Mouse (Mus musculus) ES-CJ7 (cell line): ENCODE results near the gene Hps4.

Source experiments
- DNase-seq: peaks from one replicate; pipeline ENCODE4 v3.0.0; 2011; ENCODE audit warnings: low read depth, low spot score

The Hps4 gene

GRCm38 (mm10) chr5:112323246-112323645 is 19.6 kb upstream of the Hps4 start:
- DNase-seq = no peak

GRCm38 (mm10) chr5:112324637-112325545 is 18.0 kb upstream of the Hps4 start:
- peak; percentile 79 for DNase-seq

GRCm38 (mm10) chr5:112325546-112326445 is 17.1 kb upstream of the Hps4 start, which contains the start of gene Tfip11:
Gene Tfip11, plus strand, starts transcription at chr5:112326358.
- peak; percentile 95 for DNase-seq

- no peak for DNase-seq
These were observed 16.4 kb upstream of the Hps4 start for GRCm38 (mm10) chr5:112326446-112327009.

GRCm38 (mm10) chr5:112327854-112328253 is 15.0 kb upstream of the Hps4 start:
- DNase-seq = no peak

DNA sequence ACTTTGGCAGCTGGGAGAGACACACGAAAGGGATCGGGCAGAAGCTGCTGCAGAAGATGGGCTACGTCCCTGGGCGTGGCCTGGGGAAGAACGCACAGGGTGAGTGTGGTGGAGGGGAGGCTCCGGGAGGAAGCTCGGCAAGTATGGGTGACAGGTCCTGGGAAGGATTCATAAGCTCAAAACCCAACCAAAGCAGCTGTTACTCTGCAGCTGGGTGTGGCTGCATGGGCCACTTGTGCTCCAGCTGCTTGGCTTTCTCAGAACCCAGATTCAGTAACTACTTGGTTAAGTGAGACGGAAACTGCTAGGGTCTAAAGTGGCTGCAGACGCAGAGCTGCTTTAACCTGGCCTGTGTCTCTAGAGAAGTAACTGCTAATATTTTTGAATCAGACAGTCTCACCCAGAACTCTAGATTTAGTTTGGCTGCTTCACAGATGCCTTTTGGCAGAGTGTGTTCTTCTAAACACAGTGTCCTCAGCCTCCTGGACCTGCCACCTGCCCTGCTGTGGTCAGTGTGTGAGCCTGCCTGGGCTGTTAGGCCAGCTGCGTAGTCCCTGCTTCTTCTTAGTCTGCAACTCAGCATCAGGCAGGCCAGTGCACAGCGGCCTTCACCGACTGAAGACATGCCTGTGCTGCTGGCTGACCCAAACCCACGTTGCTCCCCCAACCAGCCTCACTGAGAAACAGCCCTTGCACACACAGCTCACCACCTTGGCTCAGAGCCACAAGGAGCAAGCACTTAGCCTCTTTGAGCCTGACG is 12.9 kb upstream of the Hps4 start:
- DNase-seq = no peak

DNA sequence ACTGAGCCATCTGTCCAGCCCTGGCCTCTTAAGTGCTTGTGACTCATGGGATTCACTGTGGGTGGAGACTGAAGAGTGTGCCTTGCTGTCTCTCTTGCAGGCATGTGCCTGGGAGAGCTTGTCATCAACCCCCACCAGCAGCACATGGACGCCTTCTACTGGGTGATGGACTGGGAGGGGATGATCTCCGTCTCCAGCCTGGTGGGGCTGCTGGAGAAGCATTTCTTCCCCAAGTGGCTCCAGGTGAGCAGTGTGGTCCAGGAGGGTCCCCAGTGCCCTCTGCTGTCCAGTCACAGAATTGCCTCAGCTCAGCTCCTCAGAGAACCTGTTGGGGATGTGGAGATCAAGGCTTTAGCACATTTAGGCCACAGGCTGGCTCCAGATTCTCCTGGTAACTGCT is 7.4 kb upstream of the Hps4 start:
- peak; percentile 68 for DNase-seq

- no peak for DNase-seq
These were observed 5.9 kb upstream of the Hps4 start for GRCm38 (mm10) chr5:112337004-112337403.

DNA sequence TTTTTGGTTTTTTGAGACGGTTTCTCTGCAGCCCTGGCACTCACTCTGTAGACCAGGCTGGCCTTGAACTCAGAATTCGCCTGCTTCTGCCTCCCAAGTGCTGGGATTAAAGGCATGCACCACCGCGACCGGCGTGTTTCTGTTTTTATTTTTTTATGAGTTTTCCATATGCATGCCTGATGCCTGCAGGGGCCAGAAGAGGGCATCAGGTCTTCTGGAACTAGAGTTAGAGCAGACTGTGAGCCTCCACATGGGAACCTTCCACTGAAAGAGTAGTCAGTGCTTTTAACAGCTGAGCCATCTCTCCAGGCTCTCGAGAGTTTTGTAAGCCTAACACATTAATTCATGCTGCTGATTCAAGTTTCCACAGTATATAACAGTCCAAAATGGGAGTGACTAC is 3.7 kb upstream of the Hps4 start:
- no peak for DNase-seq

DNA sequence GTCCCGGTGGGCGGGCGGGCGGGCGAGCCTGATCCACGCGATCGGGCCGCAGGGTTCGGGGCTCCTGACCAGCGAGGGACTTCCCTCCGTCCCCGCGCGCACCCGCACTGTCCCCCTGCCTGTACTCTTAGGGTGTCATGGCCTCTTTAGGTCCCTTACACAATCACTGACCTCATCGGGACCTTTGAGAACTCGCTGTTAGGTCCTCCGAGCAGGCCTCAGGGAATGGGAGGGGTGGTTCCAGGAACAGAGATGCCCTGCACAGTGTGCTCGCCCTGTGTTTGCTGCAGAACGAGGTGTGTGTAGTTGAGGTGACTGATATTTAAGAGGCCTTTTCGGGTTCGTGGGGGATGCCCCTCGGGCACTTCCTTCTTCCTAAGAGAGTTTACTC is 317 bp downstream of the Hps4 start:
- DNase-seq = peak; percentile 15

GRCm38 (mm10) chr5:112344092-112344960 is 1.4 kb downstream of the Hps4 start:
- no peak for DNase-seq

DNA sequence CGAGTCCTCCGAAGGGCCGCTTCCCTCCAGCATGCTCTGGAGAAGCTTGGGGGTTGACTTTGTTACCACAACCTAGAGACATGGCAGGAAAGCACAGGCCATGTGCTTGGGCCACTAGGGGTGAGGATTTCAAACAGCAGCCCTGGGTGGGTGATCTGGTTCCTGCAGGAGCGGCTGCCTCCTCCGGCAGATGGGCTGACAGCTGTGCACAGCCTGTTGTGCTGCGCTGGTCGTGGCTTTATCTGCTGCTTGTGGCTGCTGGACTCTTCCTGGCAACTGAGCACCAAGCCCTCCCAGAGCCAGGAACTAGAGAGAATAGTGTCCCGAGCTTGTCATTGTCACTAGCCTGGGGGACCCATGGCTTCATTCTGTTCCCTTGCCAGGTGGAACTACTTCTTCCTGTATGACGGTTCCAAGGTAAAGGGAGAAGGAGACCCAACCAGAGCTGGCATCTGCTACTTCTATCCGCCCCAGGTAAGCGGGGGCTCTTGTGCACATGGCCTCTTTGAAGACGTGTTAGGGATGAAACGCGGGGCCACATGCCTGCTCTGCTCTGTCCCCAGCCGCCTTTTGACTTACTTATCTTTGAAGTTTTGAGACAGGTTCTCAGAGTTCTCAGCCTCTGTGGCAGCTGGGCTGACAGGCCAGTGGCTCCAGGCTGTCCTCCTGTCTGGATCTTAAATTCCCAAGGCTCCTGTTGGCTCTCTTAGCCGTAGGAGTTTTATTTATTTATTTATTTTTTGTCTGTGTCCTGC is 3.5 kb downstream of the Hps4 start:
- no peak for DNase-seq

GRCm38 (mm10) chr5:112349169-112349568 is 6.3 kb downstream of the Hps4 start:
- DNase-seq = no peak

DNA sequence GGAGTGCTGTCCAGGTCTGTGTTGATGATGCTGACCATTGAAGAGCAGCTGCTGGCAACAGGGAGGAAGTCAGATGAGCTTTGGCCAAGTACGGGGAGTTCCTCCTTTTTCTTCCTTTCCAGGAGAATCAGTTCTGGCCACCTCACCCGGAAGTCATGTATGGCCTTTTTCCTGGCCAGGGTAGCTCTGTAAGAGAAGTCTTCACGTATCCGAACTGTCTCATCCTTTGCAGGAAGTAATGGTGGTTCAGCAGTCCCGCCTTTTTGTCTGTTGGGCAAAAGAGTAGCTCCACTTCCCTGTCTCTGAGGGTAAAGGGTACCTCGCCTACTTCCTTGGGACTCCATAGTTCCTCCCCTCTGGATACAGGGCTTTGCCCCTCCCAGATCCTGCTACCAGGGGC is 12.6 kb downstream of the Hps4 start:
- DNase-seq = no peak

GRCm38 (mm10) chr5:112355910-112356309 is 13.0 kb downstream of the Hps4 start, which contains the start of gene Gm6583:
Gene Gm6583, minus strand, starts transcription at chr5:112356033.
- peak; percentile 41 for DNase-seq

- no peak for DNase-seq
These were observed 13.4 kb downstream of the Hps4 start for GRCm38 (mm10) chr5:112356322-112356721.

GRCm38 (mm10) chr5:112359520-112359919 is 16.6 kb downstream of the Hps4 start:
- no peak for DNase-seq

DNA sequence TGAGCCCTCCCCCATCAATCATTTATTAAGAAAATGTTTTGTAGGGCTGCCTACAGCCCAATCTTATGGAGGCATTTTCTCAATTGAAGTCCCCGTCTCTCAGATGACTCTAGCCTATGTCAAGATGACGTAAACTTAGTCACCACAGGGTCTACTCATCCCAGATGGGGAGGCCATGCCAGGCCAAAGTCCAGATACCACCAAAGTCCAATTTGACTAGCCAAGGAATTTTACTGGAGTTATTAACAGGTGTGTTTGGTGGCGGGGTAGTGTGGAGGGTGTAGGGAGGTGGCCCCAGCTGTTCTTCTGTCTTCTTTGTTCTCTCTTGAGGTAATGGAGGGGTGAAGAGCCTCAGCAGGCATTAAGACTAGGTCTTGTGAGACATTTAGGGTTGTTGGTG is 17.2 kb downstream of the Hps4 start:
- no peak for DNase-seq

DNA sequence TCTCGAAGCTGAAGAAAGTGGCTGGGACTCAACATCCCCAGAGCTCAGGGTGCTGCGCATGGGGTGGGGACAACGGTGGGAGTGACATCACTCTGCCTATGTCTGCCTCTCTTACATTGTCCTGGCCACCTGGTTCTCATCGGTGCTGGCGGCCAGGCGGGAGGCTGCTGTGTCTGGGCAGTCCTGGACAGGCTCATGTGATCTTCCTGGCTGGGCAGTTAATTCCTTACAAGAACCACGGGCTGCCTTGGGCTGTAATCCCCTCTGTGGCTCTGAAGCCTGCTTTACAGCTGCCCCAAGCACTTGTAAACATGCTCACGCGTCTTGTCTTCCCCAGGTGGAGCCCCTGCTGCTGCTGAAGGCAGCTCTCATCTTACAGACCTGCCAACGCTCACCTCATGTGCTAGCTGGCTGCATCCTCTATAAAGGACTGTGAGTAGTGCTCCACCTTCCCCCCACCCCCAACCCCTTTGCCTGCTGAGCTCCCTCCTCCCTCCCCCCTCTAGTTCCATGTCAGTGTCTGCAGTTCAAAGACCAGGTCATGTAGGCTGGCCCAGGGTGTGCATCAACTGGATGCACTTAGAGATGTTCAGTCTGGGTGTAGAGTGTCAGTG is 21.4 kb downstream of the Hps4 start:
- no peak for DNase-seq
